Mouse (Mus musculus) megakaryocyte, embryonic 14.5 days (primary cell): ENCODE data around the gene Hes6.

ENCODE experiments used
- FLI1 ChIP-seq: IDR thresholded peaks from 2 replicates; pipeline ENCODE4 v1.6.1; 2012; ENCODE audit warnings: low read length, inconsistent platforms, mixed read lengths
- GATA1 ChIP-seq: IDR thresholded peaks from 3 replicates; pipeline ENCODE4 v1.6.1; 2012; ENCODE audit warnings: mixed read lengths, low read length, inconsistent platforms, borderline replicate concordance

DNA sequence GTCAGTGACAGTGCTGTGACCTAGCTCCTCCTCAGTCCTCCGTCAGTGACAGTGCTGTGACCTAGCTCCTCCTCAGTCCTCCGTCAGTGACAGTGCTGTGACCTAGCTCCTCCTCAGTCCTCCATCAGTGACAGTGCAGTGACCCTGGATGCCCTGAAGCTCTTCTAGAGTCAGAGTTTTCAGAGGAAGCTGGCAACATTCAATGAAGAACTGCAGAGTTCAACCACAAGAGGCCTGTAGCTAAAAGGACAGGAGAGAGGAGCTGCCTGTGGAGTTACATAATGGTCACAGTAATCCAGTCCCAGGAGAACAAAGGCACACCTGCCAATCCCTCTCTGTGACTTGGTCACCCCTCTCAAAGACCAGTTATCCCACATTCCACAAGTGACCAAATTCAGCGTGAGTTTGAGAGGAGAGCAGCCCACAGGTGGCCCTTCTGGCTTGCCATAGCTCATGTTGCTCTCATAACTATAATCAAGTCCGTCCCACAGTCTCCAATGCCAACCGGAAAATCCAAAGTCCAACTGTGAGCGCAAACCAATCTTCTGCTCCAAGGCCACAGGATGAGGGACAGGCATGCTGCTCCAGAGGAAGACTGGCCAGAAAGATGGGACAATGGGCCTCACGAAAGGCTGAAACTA is 28.6 kb upstream of the Hes6 start:
- TF ChIP-seq GATA1: no peak
- TF ChIP-seq FLI1: no peak
